Mouse (Mus musculus): Measurements from ENCODE around the gene Uimc1.
A peak's percentile ranks its signal among the peaks of the same experiment; 100 is the strongest.

Uimc1 gene

GRCm38 (mm10) chr13:55047706-55048105, 52.4 kb downstream of the Uimc1 start:
- no peak for DNase-seq (ENCODE audit: low read depth in 2 of 2, low spot score in 2 of 2)

- DNase-seq (ENCODE audit: low read depth in 2 of 2, low spot score in 2 of 2), result no peak
Observed at GRCm38 (mm10) chr13:55040016-55040415, 60.1 kb downstream of the Uimc1 start.

- no peak for DNase-seq (ENCODE audit: low read depth in 2 of 2, low spot score in 2 of 2)
Observed at GRCm38 (mm10) chr13:55024215-55024614, 75.9 kb downstream of the Uimc1 start.

- no peak for DNase-seq (ENCODE audit: low read depth in 2 of 2, low spot score in 2 of 2)
Observed at GRCm38 (mm10) chr13:55022715-55023114, 77.4 kb downstream of the Uimc1 start.

GRCm38 (mm10) chr13:55022256-55022655, 77.8 kb downstream of the Uimc1 start:
- DNase-seq (ENCODE audit: low read depth in 2 of 2, low spot score in 2 of 2), result no peak

GRCm38 (mm10) chr13:55021194-55021779, 78.8 kb downstream of the Uimc1 start, which contains the start of gene Hk3:
Gene Hk3 (minus strand): TSS chr13:55021385.
- DNase-seq (ENCODE audit: low read depth in 2 of 2, low spot score in 2 of 2), result no peak

GRCm38 (mm10) chr13:55020051-55020450, 80.0 kb downstream of the Uimc1 start:
- DNase-seq (ENCODE audit: low read depth in 2 of 2, low spot score in 2 of 2), result no peak

GRCm38 (mm10) chr13:55019181-55019580, 80.9 kb downstream of the Uimc1 start:
- DNase-seq (ENCODE audit: low read depth in 2 of 2, low spot score in 2 of 2), result no peak

- DNase-seq (ENCODE audit: low read depth in 2 of 2, low spot score in 2 of 2), result no peak
Observed at GRCm38 (mm10) chr13:55018700-55019099, 81.4 kb downstream of the Uimc1 start.

GRCm38 (mm10) chr13:55017898-55018599, 82.1 kb downstream of the Uimc1 start:
- peak; percentile 43 to 51 for DNase-seq (ENCODE audit: low read depth in 2 of 2, low spot score in 2 of 2)

GRCm38 (mm10) chr13:55017154-55017897, 82.8 kb downstream of the Uimc1 start:
- DNase-seq (ENCODE audit: low read depth in 2 of 2, low spot score in 2 of 2), result no peak

- DNase-seq (ENCODE audit: low read depth in 2 of 2, low spot score in 2 of 2), result no peak
Observed at GRCm38 (mm10) chr13:55014451-55014850, 85.6 kb downstream of the Uimc1 start.

- no peak for DNase-seq (ENCODE audit: low read depth in 2 of 2, low spot score in 2 of 2)
Observed at GRCm38 (mm10) chr13:55013702-55014344, 86.3 kb downstream of the Uimc1 start.

GRCm38 (mm10) chr13:55011981-55012478, 88.1 kb downstream of the Uimc1 start:
- DNase-seq (ENCODE audit: low read depth in 2 of 2, low spot score in 2 of 2), result no peak

- DNase-seq (ENCODE audit: low read depth in 2 of 2, low spot score in 2 of 2), result no peak
Observed at GRCm38 (mm10) chr13:55011103-55011502, 89.0 kb downstream of the Uimc1 start.

GRCm38 (mm10) chr13:55008589-55008988, 91.5 kb downstream of the Uimc1 start:
- no peak for DNase-seq (ENCODE audit: low read depth in 2 of 2, low spot score in 2 of 2)

GRCm38 (mm10) chr13:55006415-55006742, 93.7 kb downstream of the Uimc1 start:
- DNase-seq (ENCODE audit: low read depth in 2 of 2, low spot score in 2 of 2), result no peak

GRCm38 (mm10) chr13:55005691-55006414, 94.2 kb downstream of the Uimc1 start:
- no peak for DNase-seq (ENCODE audit: low read depth in 2 of 2, low spot score in 2 of 2)

GRCm38 (mm10) chr13:55004646-55005045, 95.5 kb downstream of the Uimc1 start:
- DNase-seq (ENCODE audit: low read depth in 2 of 2, low spot score in 2 of 2), result no peak

- no peak for DNase-seq (ENCODE audit: low read depth in 2 of 2, low spot score in 2 of 2)
Observed at GRCm38 (mm10) chr13:55002090-55002489, 98.0 kb downstream of the Uimc1 start.

GRCm38 (mm10) chr13:55000433-55000832, 99.7 kb downstream of the Uimc1 start:
- DNase-seq (ENCODE audit: low read depth in 2 of 2, low spot score in 2 of 2), result no peak
